Mouse (Mus musculus) kidney, adult 2 months (tissue): ENCODE measurements around the gene Gm17617. TPM values are rescaled to one million over a fixed set of nuclear protein-coding genes. Genes with fewer than 3 reads are reported as not detected.

Source experiments
- DNase-seq: peaks from one replicate; pipeline ENCODE4 v3.0.0; 2021
- H3K27ac ChIP-seq: fragments of 200-500 bp; 2 replicates; pipeline ENCODE4 v1.5.1; 2012; ENCODE audit warnings: low read depth, low read length, control low read depth, inconsistent platforms; ENCODE audit not compliant: insufficient read depth
- H3K27me3 ChIP-seq: fragments of 200-500 bp; replicated peaks from 2 replicates; pipeline ENCODE4 v1.6.1; 2012; ENCODE audit warnings: mild to moderate bottlenecking, moderate library complexity, low read length, inconsistent platforms; ENCODE audit not compliant: control insufficient read depth, insufficient read depth
- H3K36me3 ChIP-seq: fragments of 200-500 bp; 2 replicates; pipeline ENCODE4 v1.6.1; 2012; ENCODE audit warnings: mild to moderate bottlenecking, moderate library complexity, low read length, inconsistent platforms; ENCODE audit not compliant: control insufficient read depth, insufficient read depth
- H3K4me1 ChIP-seq: fragments of 200-500 bp; 2 replicates; pipeline ENCODE4 v1.6.1; 2011; ENCODE audit warnings: low read length; ENCODE audit not compliant: control insufficient read depth, insufficient read depth
- H3K4me3 ChIP-seq: fragments of 200-500 bp; 2 replicates; pipeline ENCODE4 v1.5.1; 2011; ENCODE audit warnings: mild to moderate bottlenecking, low read depth, low read length, control low read depth; ENCODE audit not compliant: insufficient read depth
- CTCF ChIP-seq: fragments of 200-500 bp; conservative IDR thresholded peaks from 2 replicates; pipeline ENCODE4 v1.5.1; 2011; ENCODE audit warnings: low read depth, mild to moderate bottlenecking, control low read depth, low read length, moderate library complexity, mixed read lengths; ENCODE audit not compliant: insufficient read depth, insufficient read length
- POLR2A ChIP-seq: fragments of 200-500 bp; IDR thresholded peaks from one replicate; pipeline ENCODE4 v1.6.1; 2011; ENCODE audit warnings: low read depth, low read length, control low read depth
- WGBS: fragments of 180-500 bp; shearing (Covaris S2); methylation state at CpG from one replicate; pipeline ENCODE4 v1.1.7; 2018; 5-methylcytosine and 5-hydroxymethylcytosine counted together
- polyA plus RNA-seq: library from polyadenylated mRNA; depleted of rRNA; stranded (reverse); fragments of >200 nt; gene quantifications from 2 replicates; pipeline ENCODE4 v1.2.3, GENCODE M21; 2012; rRNA removed

Gene Gm17617
- polyA plus RNA-seq = not detected in 2 replicates

GRCm38 (mm10) chr13:55133448-55133847, at the start of gene Gm17617:
TSS of gene Gm17617 (minus strand) at chr13:55133548.
- WGBS = 98% methylated on average over 2 of the region's 2 CpGs
- Histone ChIP-seq H3K36me3 (0 out of 2 replicates have a peak, but pooled peaks cover 3% of the 10 kb centered on the region), H3K27me3 (no peaks in the 10 kb centered on the region), H3K27ac (no peak within 1 kb of the TSS), H3K4me3 (no peak within 1 kb of the TSS), H3K4me1 (no peaks in the 10 kb centered on the region)
- DNase-seq = no peak
- TF ChIP-seq CTCF (no peak), POLR2A (no peak)

- TF ChIP-seq CTCF = peak; percentile 94
- TF ChIP-seq POLR2A = no peak
- peak overlapping the region; percentile 53 for H3K4me3 ChIP-seq
- 2% methylated on average over 23 of the region's 23 CpGs for WGBS
- no peaks in the 10 kb centered on the region for H3K4me1 ChIP-seq
- peak; percentile 91 for DNase-seq
- no peaks in the 10 kb centered on the region for H3K27me3 ChIP-seq
- no peaks in the 10 kb centered on the region for H3K36me3 ChIP-seq
- peak overlapping the region; percentile 81 for H3K27ac ChIP-seq
Observed at GRCm38 (mm10) chr13:55182173-55182894, 49.0 kb upstream of the Gm17617 start.

DNA sequence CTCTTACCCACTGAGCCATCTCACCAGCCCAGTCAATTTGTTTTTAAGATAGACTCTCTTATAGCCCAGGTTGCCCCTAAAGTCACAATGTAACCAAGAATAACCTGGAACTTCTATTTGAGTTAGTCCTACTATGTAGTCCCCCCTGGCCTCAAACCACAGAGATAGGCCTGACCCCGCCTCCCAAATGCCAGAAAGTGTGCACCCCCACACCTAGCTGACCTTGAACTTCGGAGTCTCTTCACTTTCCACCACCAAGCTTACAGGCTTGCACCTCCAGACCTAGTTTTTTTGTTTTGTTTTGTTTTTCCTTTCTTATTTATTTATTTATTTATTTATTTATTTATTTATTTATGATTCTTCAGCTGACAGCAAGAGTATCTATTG, 48.4 kb upstream of the Gm17617 start:
- TF ChIP-seq CTCF (no peak), POLR2A (no peak)

GRCm38 (mm10) chr13:55179591-55179990, 46.2 kb upstream of the Gm17617 start:
- no peaks in the 10 kb centered on the region for H3K27me3 ChIP-seq
- WGBS = 80% methylated on average over 3 of the region's 3 CpGs
- DNase-seq = peak; percentile 57

More for the DNA sequence above, 48.4 kb upstream of the Gm17617 start:
- no peaks in the 10 kb centered on the region for H3K36me3 ChIP-seq
- H3K4me1 ChIP-seq = no peaks in the 10 kb centered on the region
- H3K27me3 ChIP-seq = no peaks in the 10 kb centered on the region
- 75% methylated on average over 2 of the region's 2 CpGs for WGBS
- H3K27ac ChIP-seq = peak overlapping the region; percentile 81
- DNase-seq = no peak
- H3K4me3 ChIP-seq = peak overlapping the region; percentile 53

GRCm38 (mm10) chr13:55178556-55178955, 45.2 kb upstream of the Gm17617 start:
- Histone ChIP-seq H3K4me1 (no peaks in the 10 kb centered on the region), H3K27me3 (no peaks in the 10 kb centered on the region), H3K4me3 (no peak overlapping the region), H3K36me3 (no peaks in the 10 kb centered on the region), H3K27ac (no peak overlapping the region)
- peak; percentile 85 for DNase-seq
- peak; percentile 93 for TF ChIP-seq CTCF
- no peak for TF ChIP-seq POLR2A
- 41% methylated on average over 2 of the region's 2 CpGs for WGBS

More at GRCm38 (mm10) chr13:55179591-55179990, 46.2 kb upstream of the Gm17617 start:
- Histone ChIP-seq H3K36me3 (no peaks in the 10 kb centered on the region), H3K4me1 (no peaks in the 10 kb centered on the region), H3K4me3 (no peak overlapping the region), H3K27ac (no peak overlapping the region)
- TF ChIP-seq POLR2A (no peak), CTCF (no peak)

DNA sequence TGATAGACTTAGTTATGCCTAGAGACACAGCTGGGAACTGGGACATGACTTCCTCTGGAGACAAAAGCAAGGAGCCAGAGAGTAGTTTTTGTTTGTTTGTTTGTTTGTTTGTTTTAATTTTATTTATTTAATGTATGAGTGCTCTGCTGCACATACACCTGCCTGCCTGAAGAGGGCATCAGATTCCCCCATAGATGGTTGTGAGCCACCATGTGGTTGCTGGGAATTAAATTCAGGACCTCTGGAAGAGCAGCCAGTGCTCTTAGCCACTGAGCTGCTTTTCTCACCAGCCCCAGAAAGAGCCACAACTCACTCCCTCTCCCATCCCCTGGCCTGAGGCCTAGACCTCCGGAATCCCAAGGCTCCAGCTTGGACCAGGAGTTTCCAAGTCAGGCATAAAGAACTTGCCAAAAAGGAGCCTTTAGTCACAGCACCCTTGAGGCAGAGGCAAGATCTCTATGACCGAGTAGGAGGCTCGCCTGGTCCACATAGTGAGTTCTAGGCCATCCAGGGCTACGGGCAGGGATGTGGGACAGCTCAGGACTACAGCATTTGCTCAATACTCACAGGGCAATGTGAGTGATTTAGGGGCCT, 44.7 kb upstream of the Gm17617 start:
- H3K4me1 ChIP-seq = no peaks in the 10 kb centered on the region
- no peak for TF ChIP-seq POLR2A
- peak; percentile 31 for TF ChIP-seq CTCF
- WGBS = 69% methylated on average over 4 of the region's 4 CpGs
- DNase-seq = no peak
- H3K36me3 ChIP-seq = no peaks in the 10 kb centered on the region
- no peak overlapping the region for H3K4me3 ChIP-seq
- H3K27me3 ChIP-seq = no peaks in the 10 kb centered on the region
- no peak overlapping the region for H3K27ac ChIP-seq

- TF ChIP-seq POLR2A = no peak
- no peak for TF ChIP-seq CTCF
- Histone ChIP-seq H3K36me3 (no peaks in the 10 kb centered on the region), H3K4me1 (peaks cover 11% of the 10 kb centered on the region), H3K27ac (no peak overlapping the region), H3K27me3 (no peaks in the 10 kb centered on the region), H3K4me3 (no peak overlapping the region)
- no peak for DNase-seq
- 74% methylated on average over 6 of the region's 6 CpGs for WGBS
Observed at GRCm38 (mm10) chr13:55176265-55176664, 42.9 kb upstream of the Gm17617 start.
